Mouse (Mus musculus) liver, embryonic 14.5 days (tissue): ENCODE measurements around the gene Cacna1c. TPM values are rescaled to one million over a fixed set of nuclear protein-coding genes. Genes with fewer than 3 reads are reported as not detected.

Experiments
- ATAC-seq: fragments of 200-750 bp; cut with Nextera tagmentation; 2 replicates; pipeline ENCODE4 v1.8.0; 2017; ENCODE audit warnings: moderate number of reproducible peaks, mild to moderate bottlenecking, moderate library complexity; ENCODE audit not compliant: insufficient read depth
- DNase-seq, 3 experiments: peaks; one replicate each; pipeline ENCODE4 v3.0.0-alpha.2; 2012 to 2013; ENCODE audit warnings: low read depth in 3 of 3, low spot score in 3 of 3
- H3K27ac ChIP-seq: fragments of 300-500 bp; sonication (generic); 2 replicates; pipeline ENCODE4 v1.5.1; 2014; ENCODE audit warnings: moderate library complexity, mild to moderate bottlenecking, control low read depth, inconsistent platforms
- H3K27me3 ChIP-seq: fragments of 300-500 bp; sonication (generic); 2 replicates; pipeline ENCODE4 v1.6.1; 2014; ENCODE audit warnings: mild to moderate bottlenecking, low read length, moderate library complexity; ENCODE audit not compliant: control insufficient read depth, insufficient read depth
- H3K36me3 ChIP-seq: fragments of 300-500 bp; sonication (generic); replicated peaks from 2 replicates; pipeline ENCODE4 v1.6.1; 2014; ENCODE audit warnings: low read depth; ENCODE audit not compliant: control insufficient read depth, insufficient read depth
- H3K4me1 ChIP-seq, 2 experiments: fragments of 200-500 bp in 1 of 2; fragments of 300-500 bp in 1 of 2; sonication (generic) in 1 of 2; replicated peaks; 2 replicates each; pipeline ENCODE4 v1.6.1; 2012 to 2014; ENCODE audit warnings: antibody characterized with exemption in 1 of 2, inconsistent platforms in 1 of 2, low read length in 1 of 2; ENCODE audit not compliant: control insufficient read depth in 2 of 2, insufficient read depth in 2 of 2
- H3K4me2 ChIP-seq: fragments of 300-500 bp; sonication (generic); 2 replicates; pipeline ENCODE4 v1.6.1; 2014; ENCODE audit warnings: low read depth, mild to moderate bottlenecking, control low read depth, moderate library complexity
- H3K4me3 ChIP-seq, 2 experiments: fragments of 200-500 bp in 1 of 2; fragments of 300-500 bp in 1 of 2; sonication (generic) in 1 of 2; 2 replicates each; pipeline ENCODE4 v1.5.1; 2012 to 2014; ENCODE audit warnings: low read depth in 2 of 2, low read length in 2 of 2, mild to moderate bottlenecking in 2 of 2, control low read depth in 1 of 2, inconsistent platforms in 1 of 2, moderate library complexity in 1 of 2; ENCODE audit not compliant: insufficient read depth in 1 of 2
- H3K9ac ChIP-seq: fragments of 300-500 bp; sonication (generic); replicated peaks from 2 replicates; pipeline ENCODE4 v1.6.1; 2014; ENCODE audit warnings: mild to moderate bottlenecking, control low read depth, moderate library complexity
- H3K9me3 ChIP-seq: fragments of 300-500 bp; sonication (generic); 2 replicates; pipeline ENCODE4 v1.6.1; 2016; ENCODE audit warnings: low read length, mixed read lengths; ENCODE audit not compliant: control insufficient read depth
- CTCF ChIP-seq: IDR thresholded peaks from 2 replicates; pipeline ENCODE4 v1.5.1; 2016; ENCODE audit warnings: antibody characterized with exemption, low read depth, control low read depth
- EP300 ChIP-seq: IDR thresholded peaks from 2 replicates; pipeline ENCODE4 v1.6.1; 2016; ENCODE audit warnings: antibody characterized with exemption, low read depth
- WGBS: fragments of 180-500 bp; shearing (Covaris S2); extraction: QIAGEN DNeasy Blood & Tissue Kit; methylation state at CpG from one replicate; pipeline ENCODE4 v1.1.7; 2014; ENCODE audit not compliant: insufficient replicate concordance; 5-methylcytosine and 5-hydroxymethylcytosine counted together
- polyA plus RNA-seq, 2 experiments: library from polyadenylated mRNA; depleted of rRNA in 1 of 2; stranded (reverse) in 1 of 2; unstranded in 1 of 2; fragments of >200 nt; fragmentation: Nextera tagmentation in 1 of 2; extraction: Ambion mirVana in 1 of 2; gene quantifications; 2 replicates each; pipeline versions ENCODE4 v1.2.1 to v1.2.3; 2012 to 2014

The Cacna1c gene
- polyA plus RNA-seq, 2 experiments = 0.20 to 0.32 TPM

- Histone ChIP-seq H3K4me3 (no peak overlapping the region), H3K27ac (no peak overlapping the region), H3K4me1 (no peaks in the 10 kb centered on the region), H3K4me2 (no peak overlapping the region), H3K27me3 (no peaks in the 10 kb centered on the region), H3K9ac (no peak overlapping the region), H3K36me3 (no peaks in the 10 kb centered on the region), H3K9me3 (no peaks in the 10 kb centered on the region)
- 76% methylated on average over 8 of the region's 8 CpGs for WGBS
- DNase-seq (no peak), ATAC-seq (no peak)
- no peak for TF ChIP-seq CTCF
- TF ChIP-seq EP300 = no peak
Measured at GRCm38 (mm10) chr6:118939626-118940025, 256.6 kb downstream of the Cacna1c start.

- Histone ChIP-seq H3K9me3 (no peaks in the 10 kb centered on the region), H3K27ac (no peak overlapping the region), H3K9ac (no peak overlapping the region), H3K27me3 (no peaks in the 10 kb centered on the region), H3K4me3 (no peak overlapping the region), H3K4me1 (no peaks in the 10 kb centered on the region), H3K4me2 (no peak overlapping the region), H3K36me3 (no peaks in the 10 kb centered on the region)
- WGBS = 66% methylated on average over 13 of the region's 13 CpGs
- no peak for TF ChIP-seq CTCF
- TF ChIP-seq EP300 = no peak
- ATAC-seq = no peak
- no peak for DNase-seq
Measured at GRCm38 (mm10) chr6:118938386-118939096, 257.7 kb downstream of the Cacna1c start.

GRCm38 (mm10) chr6:118937536-118937935 is 258.7 kb downstream of the Cacna1c start:
- no peak for ATAC-seq
- no peak for TF ChIP-seq CTCF
- TF ChIP-seq EP300 = no peak
- no peak overlapping the region for H3K4me3 ChIP-seq
- no peak overlapping the region for H3K9ac ChIP-seq
- no peaks in the 10 kb centered on the region for H3K4me1 ChIP-seq
- H3K4me2 ChIP-seq = no peak overlapping the region
- H3K9me3 ChIP-seq = no peaks in the 10 kb centered on the region
- H3K27ac ChIP-seq = no peak overlapping the region
- DNase-seq = no peak
- no peaks in the 10 kb centered on the region for H3K27me3 ChIP-seq
- H3K36me3 ChIP-seq = no peaks in the 10 kb centered on the region
- 63% methylated on average over 5 of the region's 5 CpGs for WGBS

GRCm38 (mm10) chr6:118935520-118936415 is 260.4 kb downstream of the Cacna1c start:
- DNase-seq (no peak), ATAC-seq (no peak)
- no peak for TF ChIP-seq CTCF
- no peak for TF ChIP-seq EP300
- H3K4me1 ChIP-seq = no peaks in the 10 kb centered on the region
- WGBS = 64% methylated on average over 9 of the region's 9 CpGs
- H3K9ac ChIP-seq = no peak overlapping the region
- H3K4me2 ChIP-seq = no peak overlapping the region
- H3K4me3 ChIP-seq = no peak overlapping the region
- no peaks in the 10 kb centered on the region for H3K27me3 ChIP-seq
- no peaks in the 10 kb centered on the region for H3K9me3 ChIP-seq
- no peaks in the 10 kb centered on the region for H3K36me3 ChIP-seq
- H3K27ac ChIP-seq = no peak overlapping the region

- DNase-seq (no peak), ATAC-seq (no peak)
- Histone ChIP-seq H3K27ac (no peak overlapping the region), H3K4me1 (no peaks in the 10 kb centered on the region), H3K4me3 (no peak overlapping the region), H3K9me3 (no peaks in the 10 kb centered on the region), H3K9ac (no peak overlapping the region), H3K27me3 (no peaks in the 10 kb centered on the region), H3K36me3 (no peaks in the 10 kb centered on the region), H3K4me2 (no peak overlapping the region)
- WGBS = 57% methylated on average over 9 of the region's 9 CpGs
- TF ChIP-seq EP300 (no peak), CTCF (no peak)
Measured at GRCm38 (mm10) chr6:118934243-118934902, 261.8 kb downstream of the Cacna1c start.
